Mouse (Mus musculus) cerebellum, postnatal 4 days (tissue): ENCODE measurements around the gene Tdrd9.
"Not testable (repeated sequence)": the region's sequence is repeated elsewhere in the genome, so short reads cannot be mapped to it uniquely, and the experiment has no call there.

Source experiments
- DNase-seq, 2 experiments: peaks; one replicate each; pipeline ENCODE4 v3.0.0; 2022; ENCODE audit warnings: low spot score in 2 of 2, mixed read lengths in 1 of 2

Tdrd9 gene

DNA sequence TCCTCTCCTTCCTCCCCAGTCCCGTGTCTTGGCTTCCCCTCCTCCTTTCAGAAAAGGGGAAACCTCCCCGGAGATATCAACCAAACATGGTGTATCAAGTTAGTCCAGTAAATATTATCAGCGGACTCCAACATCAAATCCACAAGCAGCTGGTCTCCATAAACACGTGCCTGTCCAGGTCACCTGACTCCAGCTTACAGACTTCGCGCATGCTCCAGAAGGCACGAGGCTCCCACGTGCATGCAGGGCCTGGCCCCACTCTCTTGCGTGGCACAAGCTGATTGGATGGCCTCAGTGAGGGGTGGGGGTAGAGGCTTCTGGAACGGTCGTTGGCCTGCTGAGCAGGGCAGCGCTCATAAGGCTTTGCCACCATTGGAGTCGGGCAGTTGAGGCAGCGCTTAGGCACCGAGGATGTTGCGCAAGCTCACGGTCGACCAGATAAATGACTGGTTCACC lies at the start of gene Tdrd9:
Gene Tdrd9 (plus strand): TSS at position 329 of the 456 bp plus-strand sequence.
- no peak for DNase-seq

DNA sequence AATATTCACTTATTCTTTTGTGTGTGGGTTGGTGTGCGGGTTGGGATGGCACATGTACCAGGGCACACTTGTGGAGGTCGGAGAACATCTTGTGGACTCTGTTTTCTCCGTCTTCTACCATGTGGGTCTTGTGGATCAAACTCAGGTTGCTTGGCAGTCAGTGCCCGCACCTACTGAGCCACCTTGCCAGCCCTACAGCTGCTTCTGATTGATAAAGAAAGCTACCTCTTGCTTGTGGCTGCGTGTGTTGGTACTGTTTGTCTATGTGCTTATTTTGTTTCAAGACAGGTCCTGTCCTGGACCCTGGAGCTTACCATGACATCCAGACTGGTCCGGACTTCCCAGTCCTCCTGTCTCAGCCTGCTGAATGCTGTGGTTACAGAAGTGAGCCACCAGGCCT lies 48.2 kb upstream of the Tdrd9 start:
- DNase-seq, result no peak

DNA sequence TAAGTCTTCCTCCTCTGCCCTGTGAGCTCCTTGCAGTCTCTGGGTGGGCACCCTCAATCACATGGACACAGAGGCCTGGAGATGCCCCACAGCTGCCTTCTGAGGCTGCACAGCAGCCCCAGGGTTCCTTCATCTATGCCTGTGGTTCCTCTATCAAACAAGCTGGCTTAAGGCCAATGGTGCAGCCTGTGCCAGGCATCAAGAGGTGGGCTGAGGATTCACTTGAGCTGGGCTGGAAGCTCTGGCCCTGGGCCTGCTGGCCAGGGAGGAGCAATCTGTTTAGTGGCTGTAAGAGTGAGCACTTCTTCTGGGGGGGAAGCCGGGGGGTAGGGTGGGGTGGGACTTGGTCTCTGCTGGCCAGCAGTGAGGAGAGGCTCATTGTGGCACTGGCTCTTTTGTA lies 44.0 kb upstream of the Tdrd9 start:
- DNase-seq, result peak in 1 of 2 experiments; percentile 69

DNA sequence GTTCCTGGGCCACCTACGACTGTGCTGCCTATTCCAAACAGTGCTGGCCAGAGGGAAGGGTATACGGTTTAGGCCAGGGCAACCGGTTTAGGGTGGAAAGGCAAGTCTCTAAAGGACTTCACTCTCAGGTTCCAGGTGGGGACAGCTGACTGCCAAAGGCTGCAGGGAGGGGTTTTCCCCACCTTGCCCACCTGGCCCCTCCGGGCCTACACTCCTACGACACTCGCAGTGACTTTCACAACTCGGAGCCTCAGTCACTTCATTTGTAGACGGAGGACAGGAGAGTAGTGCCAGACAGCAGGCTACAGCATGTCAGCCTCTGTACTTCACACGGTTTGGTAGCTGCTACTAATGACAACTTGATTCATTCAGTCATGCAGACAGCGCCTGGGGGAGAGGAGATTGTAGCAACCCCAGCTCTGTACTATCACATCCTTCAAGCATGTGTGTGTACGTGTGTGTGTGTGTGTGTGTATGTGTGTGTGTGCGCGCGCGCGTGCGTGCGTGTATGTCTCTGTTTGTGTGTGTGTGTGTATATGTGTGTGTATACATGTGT lies 42.9 kb upstream of the Tdrd9 start:
- DNase-seq, result no peak

DNA sequence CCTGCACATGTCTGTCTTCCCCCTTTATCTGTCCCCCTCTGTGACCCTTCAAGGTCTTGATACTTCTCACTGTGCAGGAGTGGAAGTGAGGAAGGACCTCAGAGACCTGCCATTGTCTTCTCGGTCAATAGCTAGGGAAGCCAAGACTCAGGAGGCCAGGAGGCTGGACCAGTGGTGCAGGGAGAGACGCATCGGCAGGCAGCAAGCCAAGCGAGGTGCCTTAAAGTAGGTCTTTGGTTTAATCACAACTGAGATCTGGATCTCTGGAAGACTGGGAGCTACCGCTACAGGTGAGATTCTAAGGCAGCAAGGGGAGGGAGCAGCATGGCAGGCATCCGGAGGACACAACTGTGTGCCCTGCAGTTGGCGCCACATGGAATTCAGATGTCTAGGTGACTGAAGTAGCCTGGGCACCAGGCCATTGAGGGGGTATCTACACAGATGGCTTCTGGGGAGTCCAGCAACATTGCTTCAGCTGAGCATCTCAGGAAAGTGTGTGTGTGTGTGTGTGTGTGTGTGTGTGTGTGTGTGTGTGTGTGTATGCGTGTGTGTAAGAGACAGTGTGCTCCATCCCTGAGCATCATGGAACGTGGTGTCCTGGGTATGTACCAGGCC lies 39.8 kb upstream of the Tdrd9 start:
- DNase-seq, result peak in 1 of 2 experiments; percentile 25

DNA sequence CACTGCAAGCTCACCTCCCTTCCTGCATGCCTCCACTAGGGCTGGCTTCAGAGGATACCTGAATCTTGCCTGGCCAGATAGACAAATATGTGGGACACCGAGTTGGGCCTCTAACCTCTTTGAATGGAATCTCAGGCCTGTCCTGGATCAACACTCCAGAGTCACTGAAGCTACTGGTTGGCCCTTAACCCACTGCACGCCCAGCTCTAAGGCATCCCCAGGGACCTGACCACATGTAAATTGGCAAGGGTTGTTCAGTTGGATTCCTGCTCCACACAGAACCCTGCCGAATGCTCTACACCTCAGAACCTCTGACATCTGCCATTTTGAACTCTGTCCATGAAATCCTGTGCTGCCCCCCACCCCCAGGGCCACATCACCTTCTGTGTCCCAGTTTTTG lies 38.8 kb upstream of the Tdrd9 start:
- DNase-seq, result no peak

DNA sequence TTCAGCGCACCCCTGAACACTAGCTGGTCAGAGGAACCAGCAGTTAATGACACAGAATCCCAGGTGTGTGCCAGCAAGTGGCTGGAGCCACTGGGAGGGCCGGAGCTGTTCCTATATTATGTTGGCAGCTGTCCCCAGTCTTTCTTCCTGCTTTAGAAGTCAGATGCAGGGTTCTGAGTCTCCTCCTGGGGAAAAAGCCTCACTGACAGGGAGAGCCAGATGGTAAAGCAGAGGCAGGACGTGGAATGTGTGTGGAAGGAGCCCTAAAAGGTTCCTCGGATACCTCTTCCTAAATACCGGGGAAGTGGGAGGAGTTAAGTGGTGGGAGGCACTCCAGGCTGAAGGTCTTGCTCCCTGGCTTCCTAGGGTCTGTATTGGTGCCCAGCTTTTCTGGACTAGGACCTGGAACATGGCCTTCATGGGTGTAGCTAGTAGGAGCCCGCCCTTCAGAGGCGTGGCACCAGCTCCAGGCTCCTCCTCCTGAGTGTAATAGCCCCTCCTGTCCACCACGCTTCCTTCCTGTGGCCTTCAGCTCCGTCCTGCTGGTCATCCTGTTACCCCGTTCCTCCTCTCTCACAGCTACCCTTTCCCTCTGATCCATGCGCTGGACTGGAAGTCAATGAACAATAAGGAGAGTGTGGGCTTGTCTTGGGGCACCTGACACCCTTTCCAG lies 38.2 kb upstream of the Tdrd9 start:
- no peak for DNase-seq

DNA sequence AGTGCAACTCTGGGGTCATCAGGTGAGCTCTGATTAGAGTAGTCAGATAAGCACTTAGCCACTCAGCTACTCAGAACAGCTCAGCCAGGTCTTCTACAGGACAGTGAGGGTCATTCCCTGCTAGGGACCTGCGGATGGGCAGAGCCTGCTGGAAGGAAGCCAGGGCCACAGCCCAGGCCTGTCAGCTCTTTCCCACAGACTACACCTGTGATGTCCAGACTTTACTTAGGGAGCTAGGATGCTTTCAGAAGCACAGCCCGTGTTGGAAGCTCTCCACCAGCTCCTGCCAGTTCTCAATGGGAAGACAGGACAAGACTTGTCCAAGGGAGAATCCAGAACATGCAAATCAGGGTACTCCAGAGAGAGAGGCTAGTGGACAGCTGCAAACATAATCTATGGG lies 37.4 kb upstream of the Tdrd9 start:
- no peak for DNase-seq

DNA sequence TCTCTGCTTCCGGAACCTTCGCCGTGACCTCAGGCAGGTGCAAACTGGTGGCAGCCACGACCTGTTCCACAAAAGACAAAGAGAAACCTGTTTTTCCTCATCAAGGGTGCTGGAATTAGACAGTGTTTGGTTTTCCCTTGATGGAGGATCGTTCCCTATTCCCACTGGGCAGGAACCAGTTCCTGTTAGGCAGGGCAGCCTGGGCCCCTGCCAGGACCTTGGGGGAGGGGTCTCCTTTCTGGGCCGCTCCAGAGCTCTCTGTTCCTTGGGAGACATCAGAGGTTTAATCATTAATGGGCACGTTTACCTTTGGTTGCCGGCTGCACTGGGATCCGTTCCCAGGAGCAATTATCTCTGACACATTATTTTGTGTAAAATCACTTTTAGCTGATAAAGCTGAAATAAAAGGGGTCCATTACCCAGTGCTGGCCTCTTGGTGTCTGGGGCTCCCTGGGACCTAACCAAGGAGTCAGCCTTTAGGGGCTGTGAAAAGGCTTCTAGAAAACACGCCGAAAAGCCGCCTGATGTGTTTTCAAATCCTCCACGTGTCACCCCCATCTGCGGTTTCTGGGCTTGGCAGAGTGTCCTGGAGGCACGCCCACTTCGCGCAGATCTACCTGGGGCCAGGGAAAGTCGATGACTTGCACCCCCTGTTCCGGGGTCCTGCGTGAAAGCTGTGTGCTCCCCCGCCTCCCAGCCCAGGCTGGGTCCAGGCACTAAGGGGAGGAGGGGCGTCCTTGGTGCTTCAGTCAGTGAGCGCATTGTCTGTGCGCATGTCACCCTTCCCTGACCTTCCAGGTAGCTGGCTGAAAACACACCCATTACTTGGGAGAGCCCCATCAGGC lies 34.4 kb upstream of the Tdrd9 start:
- peak in 1 of 2 experiments; percentile 39 for DNase-seq

DNA sequence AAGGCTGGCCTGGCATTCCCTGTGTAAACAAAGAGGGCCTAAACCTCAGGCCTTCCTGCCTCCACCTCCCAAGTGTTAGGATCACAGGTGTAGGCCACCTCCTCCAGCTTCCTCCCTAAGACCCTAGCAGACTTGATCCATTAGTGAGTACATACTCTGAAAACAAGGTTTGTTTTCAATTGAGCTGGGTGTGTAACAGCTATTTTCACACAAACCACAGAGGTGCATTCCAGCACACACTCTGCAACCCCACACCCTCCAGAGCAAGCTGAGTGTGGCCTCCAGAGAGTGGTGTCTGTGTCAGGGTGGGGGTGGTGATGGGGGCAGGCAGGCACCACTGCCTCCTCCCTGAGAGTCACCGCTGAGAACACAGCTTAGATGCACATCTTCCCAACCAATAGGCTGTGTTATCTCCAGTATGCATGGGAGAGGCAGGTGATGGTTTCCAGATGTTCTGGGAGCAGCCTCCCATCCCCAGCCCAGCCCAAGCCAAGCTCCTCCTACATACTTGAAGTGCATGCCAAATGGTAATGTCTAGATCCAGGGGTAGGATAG lies 32.7 kb upstream of the Tdrd9 start:
- no peak for DNase-seq

DNA sequence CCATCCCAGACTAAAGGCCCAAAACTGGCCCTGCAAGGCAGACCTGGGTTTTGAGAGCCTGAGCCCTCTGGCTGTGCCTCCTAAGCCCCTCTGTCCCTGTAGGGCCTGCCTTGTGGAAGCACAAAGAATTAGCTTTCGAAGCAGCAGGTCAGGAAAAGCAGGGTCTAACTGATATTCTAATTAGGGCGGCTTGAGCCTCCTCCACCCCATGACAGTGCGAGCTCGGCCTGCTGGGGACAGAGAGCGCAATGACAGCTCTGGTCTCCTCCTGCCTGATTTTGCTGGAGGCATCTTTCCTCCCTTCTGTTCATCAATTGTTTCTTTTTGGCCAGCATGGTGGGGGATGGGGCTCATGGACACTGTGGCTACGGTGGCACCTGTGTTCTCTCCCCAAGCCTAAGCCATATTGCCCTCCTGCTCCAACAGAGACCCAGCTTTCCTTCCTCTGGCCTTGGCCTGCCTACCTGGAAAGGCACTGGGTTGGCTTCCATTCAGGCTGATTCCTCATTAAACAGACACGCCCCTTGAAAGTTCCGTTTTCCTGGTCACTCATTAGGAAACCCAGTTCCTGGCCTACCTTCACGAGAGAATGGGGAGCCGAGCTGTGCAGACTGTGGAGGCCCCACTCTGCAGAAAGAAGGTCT lies 27.8 kb upstream of the Tdrd9 start:
- DNase-seq, result no peak

DNA sequence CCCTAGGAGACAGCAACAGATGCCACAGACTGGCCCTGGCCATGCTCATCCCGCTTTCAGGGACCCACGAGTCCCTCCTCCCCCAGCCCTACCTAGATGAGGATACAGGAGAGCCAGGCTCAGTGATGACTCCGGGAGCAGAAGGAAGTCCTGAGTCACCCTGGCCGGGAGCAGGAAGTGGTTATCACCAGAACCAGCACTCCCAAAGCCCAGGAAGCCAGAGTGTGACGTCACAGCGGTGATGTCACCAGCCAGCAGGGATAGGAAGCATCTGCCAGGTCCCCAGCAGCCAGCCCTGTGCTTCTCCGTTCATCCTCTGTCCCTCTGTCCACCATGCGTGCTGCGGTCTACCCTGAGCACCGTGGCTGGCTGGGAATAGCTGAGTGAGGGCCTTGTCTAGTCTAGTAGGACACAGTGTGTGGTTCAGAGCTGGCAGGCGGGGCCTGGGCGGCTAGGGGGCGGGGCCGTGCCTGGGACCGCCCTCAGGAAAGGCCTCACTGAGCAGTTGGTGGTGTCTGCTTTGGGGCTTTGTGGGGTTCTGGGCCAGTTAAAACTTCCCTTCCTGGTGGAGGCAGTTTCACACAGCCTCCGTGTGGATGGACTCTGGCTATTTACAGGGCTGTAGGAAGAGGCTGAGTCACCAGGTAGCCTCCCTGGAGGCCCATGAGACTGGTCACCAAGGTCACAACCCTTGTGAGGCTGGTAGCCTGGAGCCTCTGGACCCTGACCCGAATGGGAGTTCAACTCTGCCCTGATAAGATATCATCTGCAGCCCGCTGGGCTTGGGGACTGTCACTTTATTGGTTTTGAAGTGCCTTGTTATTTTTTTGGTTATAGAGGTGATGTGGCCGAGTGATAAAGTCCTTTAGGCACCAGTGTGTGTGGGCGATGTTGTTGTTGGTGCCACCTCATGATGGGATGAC lies 27.0 kb upstream of the Tdrd9 start:
- not testable (repeated sequence) for DNase-seq

DNA sequence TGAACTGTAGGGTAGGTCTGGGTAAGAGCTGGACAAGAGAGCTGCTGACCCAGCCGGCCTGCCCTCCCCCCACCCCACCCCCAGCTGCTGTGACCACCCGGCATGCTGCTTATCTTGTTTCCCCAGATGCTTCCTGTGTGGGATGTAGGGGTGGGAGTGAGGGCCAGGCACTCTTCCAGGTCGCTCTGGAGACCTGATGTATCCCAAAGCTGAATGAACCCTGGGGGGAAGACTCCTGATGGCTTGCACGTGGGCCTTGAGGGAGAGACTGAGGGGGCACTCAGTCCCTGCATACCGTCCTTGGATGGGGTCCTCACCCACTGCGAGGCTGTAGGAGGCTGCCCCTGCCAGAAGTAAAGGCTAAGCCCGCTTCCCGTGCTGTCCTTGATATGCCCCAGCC lies 26.2 kb upstream of the Tdrd9 start:
- no peak for DNase-seq

DNA sequence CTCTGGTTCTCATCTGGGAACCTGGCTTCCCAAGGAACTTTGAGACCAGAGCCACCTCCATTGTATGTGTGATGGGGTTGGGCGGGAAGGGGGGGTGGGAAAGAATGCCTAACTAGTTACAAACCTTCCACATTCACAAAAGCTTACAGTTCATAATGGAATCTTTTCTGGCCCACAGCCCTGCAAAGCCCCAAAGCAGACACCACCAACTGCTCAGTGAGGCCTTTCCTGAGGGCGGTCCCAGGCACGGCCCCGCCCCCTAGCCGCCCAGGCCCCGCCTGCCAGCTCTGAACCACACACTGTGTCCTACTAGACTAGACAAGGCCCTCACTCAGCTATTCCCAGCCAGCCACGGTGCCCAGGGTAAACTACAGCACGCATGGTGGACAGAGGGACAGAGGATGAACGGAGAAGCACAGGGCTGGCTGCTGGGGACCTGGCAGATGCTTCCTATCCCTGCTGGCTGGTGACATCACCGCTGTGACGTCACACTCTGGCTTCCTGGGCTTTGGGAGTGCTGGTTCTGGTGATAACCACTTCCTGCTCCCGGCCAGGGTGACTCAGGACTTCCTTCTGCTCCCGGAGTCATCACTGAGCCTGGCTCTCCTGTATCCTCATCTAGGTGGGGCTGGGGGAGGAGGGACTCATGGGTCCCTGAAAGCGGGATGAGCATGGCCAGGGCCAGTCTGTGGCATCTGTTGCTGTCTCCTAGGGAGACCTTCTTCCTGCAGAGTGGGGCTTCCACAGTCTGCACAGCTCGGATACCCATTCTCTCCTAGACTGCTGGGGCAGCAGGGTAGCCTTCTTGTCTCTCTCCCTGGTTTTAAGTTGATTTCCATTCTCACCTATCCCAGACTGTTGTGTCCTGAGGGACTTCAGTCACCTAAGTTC lies 25.3 kb upstream of the Tdrd9 start:
- not testable (repeated sequence) for DNase-seq

DNA sequence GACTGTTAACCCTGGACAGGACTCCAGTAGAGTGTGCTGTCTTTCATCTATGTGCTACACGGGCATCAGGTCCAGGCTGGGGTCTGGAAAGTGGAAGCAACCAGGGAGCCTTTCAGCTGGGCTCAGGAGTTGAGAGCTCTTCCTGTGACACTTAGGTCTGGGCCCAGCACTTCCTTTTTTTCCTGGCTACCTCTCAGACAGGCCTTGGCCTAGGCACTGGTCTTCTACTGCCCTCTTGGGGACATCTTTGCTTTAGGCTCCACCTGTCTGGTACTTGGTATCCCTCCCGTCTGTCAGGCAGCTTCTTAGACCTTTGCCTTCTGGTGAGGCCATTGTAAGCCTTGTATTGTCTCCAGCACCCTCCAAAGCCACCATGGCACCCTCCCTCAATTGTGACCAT lies 24.6 kb upstream of the Tdrd9 start:
- DNase-seq, result peak in 1 of 2 experiments; percentile 47

DNA sequence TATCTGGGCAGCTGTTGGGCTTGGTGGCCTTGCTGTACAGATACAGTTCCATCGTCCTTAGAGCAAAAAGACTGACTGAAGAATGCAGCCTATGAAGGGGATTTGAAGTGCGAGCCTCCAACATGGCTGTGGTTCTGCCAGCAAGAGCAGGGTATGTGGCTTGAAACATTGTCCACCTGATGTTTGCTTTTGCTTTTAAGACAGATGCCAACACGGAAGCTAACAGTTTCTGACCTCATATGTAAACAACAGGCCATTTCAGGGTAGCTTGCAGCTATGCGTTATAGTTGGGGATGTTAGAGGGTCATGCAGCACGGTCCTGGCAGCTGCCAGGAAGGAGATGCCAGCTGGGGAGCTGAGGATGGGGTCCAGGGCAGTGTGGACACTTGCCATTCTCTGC lies 20.9 kb upstream of the Tdrd9 start:
- no peak for DNase-seq

DNA sequence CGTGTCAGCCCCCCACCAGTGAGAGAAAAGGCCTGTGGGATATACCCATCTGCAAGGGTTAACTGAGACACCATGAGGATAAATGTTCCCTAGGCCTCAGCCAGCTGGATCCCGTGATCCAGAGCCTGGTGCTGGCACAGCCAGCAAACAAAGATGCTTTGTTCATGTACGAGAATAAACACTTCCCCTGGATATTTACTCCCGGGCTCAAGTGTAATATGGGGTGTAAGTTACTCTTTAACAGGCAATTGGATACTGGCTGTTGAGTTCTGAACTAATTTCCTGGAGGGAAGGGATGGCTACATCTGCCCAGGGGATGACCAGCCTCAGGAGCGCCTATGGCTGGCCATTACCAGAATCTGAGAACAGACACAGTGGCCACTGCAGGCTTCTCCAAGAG lies 19.7 kb upstream of the Tdrd9 start:
- no peak for DNase-seq

DNA sequence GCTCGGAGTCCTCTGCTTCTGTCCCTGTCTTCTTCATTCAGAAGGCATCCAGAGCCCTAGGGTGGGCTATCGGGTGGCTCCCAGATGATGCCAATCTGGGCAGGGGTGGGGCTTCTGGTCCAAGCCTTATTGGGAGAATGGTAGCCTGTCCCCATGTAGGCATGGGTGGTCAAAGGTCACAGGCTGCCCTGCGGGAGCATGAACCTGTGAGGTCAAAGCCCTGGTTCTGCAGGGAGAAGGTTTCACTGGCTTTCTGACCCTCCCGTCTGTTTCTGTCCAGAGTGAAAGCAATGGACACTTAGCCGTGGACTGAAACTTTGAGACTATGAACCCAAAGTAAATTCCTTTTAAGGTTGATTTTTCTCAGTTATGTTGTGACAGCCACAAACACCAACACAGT lies 15.2 kb upstream of the Tdrd9 start:
- DNase-seq, result no peak

DNA sequence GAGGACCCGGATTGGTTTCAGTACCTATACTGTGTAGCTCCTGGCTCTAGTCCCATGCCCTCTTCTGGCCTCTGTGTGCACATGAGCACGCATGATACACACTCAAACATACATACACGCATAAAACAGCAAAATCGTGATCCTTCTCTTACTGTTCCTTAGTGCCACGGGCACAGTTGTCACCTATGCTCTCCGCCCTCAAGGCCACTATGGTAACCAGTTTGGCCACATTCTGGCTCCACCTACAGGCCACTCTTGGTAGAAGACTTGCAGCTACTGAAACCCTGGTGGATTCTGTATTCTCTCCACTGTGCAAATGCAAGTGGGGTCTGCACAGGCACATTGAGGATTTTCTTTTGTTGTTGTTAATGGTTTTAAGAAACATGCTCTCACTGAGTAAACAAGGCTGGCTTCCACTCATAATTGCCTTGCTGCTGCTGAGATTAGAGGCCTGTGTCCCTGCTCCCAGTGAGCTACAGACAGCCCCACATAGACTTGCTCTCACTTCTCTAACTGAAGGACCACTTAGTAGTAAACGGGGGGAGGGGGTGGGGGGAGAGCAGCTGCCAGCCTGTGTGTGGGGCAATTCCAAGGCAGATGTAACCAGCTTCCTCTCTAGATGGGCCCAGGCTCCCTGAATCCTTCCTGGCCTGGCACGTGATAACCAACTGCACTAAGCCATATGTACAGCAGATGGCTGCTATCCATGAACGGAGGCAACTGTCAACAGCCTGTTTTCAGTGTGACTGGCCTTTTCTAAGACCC lies 13.1 kb upstream of the Tdrd9 start:
- DNase-seq, result peak; percentile 57 to 81
